Mouse (Mus musculus): Measurements from ENCODE around the gene Casp4.

DNA sequence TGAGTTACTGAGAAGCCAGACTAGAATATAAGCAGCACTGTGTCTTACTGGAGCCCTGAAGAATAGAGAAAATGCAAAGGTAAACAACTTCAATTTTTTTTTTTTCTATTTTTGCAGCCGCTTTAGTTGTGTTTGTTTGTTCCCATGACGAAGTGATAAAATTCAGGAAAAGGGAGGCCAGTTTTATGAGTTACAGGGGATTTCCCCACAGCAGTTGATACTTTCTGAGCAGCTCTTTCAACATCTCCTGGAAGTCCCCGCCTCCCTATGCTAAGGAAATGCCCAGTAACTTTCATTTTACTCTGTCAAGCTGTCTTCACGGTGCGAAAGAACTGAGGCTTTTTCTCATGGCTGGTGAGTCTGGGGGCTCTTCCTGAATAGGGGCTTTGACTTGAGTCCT is at the start of gene Casp4:
- TF ChIP-seq CTCF (IDR thresholded peaks at IDR 0.05; ENCODE audit: insufficient read depth, low read length) = no peak
- TF ChIP-seq POLR2A (IDR thresholded peaks at IDR 0.05; ENCODE audit: borderline replicate concordance, extremely low read depth, low read depth, low read length) = no peak
